Mouse (Mus musculus) thymus, postnatal 10 days (tissue): ENCODE data around the gene Gm3468.
A peak's percentile ranks its signal among the peaks of the same experiment; 100 is the strongest.
"Not testable (repeated sequence)": the region's sequence is repeated elsewhere in the genome, so short reads cannot be mapped to it uniquely, and the experiment has no call there.

ENCODE experiments used
- DNase-seq, 2 experiments: peaks; one replicate each; pipeline ENCODE4 v3.0.0; 2021; ENCODE audit warnings: low spot score in 2 of 2

Gm3468 gene

DNA sequence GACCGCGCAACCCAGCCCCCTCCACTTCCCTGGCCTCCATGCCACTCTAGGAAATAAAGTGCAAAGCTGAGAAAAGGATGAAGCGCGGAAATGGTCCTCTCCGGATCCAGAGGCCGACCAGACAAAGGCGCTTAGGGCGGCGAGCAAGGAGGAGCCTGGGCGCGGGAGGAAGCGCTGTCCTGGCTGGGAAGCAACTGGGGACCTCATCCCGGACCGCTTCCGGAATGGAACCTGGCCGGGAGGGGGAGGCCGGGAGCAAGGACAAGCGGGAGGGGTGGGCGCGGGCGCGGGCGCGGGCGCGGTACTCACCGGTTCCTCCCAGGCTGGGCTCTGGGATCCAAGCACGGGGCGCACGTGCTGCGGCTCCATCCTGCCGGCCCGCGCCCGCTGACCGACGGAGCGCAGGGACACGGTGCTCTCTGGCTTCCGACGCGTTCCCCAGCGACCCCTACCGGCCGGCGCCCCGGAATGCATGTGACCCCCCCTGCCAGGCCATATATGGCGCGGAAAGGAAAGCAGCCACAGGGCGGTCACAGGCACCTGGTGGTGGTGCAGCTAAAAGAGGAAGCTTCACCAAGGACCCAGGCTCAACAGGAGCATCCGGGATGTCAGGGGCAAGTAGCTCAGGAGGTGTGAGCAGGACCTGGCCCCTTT is at the start of gene Gm3468:
Gene Gm3468, minus strand, starts transcription at position 394 of the 654 bp plus-strand sequence.
- peak; percentile 4 to 43 for DNase-seq

DNA sequence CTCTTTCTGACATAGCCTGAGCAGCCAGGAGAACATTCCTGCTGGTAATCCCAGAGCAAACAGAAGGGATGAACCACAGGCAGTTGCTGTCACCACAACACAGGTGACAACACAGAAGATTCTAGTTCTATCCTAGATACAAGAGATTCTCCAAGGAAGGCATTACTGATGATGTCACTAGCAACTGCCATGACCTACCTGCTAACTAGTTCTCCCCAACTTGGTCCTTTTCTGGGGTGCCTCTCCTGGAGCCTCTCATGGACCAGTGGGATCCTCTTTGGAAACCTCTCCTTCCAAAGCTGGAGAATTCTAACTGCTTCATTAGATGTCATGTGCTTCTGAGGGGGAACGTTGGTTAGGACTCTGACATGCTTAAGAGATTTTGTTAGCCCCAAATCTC is 17.2 kb upstream of the Gm3468 start, which contains the start of gene Gm3476:
Gene Gm3476, minus strand, starts transcription at position 101 of the 400 bp plus-strand sequence.
- not testable (repeated sequence) for DNase-seq

DNA sequence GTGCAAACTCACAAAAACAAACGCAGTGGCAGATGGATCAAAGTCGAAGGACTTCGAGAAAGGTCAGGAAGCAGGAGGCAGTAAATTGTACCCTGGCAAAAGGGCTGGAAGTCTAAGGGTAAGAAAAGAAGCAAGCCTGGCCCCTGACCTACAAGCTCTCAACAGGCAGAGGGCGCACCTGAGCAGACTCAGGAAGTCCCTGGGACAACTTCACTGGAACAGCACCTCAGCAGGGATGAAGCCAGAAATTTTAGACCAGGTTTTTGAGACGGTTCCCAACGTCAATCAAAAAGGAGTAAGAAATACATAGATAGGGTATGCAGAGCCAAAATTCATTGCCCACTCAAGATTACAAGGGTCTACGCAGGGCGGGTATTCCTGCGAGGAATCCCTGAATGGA is 965 bp downstream of the Gm3468 start:
- not testable (repeated sequence) for DNase-seq

DNA sequence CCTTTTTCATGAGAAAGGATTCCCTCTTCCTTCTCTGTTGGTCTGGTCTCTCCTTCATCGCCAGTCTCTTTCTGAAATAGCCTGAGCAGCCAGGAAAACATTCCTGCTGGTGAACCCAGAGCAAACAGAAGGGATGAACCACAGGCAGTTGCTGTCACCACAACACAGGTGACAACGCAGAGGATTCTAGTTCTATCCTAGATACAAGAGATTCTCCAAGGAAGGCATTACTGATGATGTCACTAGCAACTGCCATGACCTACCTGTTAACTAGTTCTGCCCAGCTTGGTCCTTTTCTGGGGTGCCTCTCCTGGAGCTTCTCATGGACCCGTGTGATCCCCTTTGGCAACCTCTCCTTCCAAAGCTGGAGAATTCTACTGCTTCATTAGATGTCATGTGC is 14.6 kb downstream of the Gm3468 start, which contains the start of gene Gm8206:
Gene Gm8206, minus strand, starts transcription at position 101 of the 400 bp plus-strand sequence.
- DNase-seq: not testable (repeated sequence)

DNA sequence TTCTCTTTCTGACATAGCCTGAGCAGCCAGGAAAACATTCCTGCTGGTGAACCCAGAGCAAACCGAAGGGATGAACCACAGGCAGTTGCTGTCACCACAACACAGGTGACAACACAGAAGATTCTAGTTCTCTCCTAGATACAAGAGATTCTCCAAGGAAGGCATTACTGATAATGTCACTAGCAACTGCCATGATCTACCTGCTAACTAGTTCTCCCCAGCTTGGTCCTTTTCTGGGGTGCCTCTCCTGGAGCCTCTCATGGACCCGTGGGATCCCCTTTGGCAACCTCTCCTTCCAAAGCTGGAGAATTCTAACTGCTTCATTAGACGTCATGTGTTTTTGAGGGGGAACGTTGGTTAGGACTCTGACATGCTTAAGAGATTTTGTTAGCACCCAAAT is 50.3 kb downstream of the Gm3468 start, which contains the start of gene Gm6337:
Gene Gm6337, minus strand, starts transcription at position 101 of the 400 bp plus-strand sequence.
- not testable (repeated sequence) for DNase-seq
